Mouse (Mus musculus) gonadal fat pad, adult 2 months (tissue): ENCODE results near the gene Bloc1s2. TPM values are rescaled to one million over a fixed set of nuclear protein-coding genes. Genes with fewer than 3 reads are reported as not detected.

Source experiments
- DNase-seq: peaks from one replicate; pipeline ENCODE4 v3.0.0-alpha.2; 2012; ENCODE audit warnings: low read depth
- polyA plus RNA-seq: library from polyadenylated mRNA; depleted of rRNA; stranded (reverse); fragments of >200 nt; gene quantifications from 2 replicates; pipeline ENCODE4 v1.2.3, GENCODE M21; 2012; rRNA removed

Bloc1s2 gene
- polyA plus RNA-seq: 21.3 and 22.1 TPM in 2 replicates

- no peak for DNase-seq
These were observed at the start of gene Bloc1s2 for GRCm38 (mm10) chr19:44145702-44146567. Gene Bloc1s2 (minus strand): TSS chr19:44146446.

- DNase-seq: no peak
These were observed 48.9 kb upstream of the Bloc1s2 start for GRCm38 (mm10) chr19:44195138-44195537.

GRCm38 (mm10) chr19:44193906-44194305 lies 47.7 kb upstream of the Bloc1s2 start:
- no peak for DNase-seq

- no peak for DNase-seq
These were observed 46.1 kb upstream of the Bloc1s2 start, which contains the start of gene Pkd2l1 for GRCm38 (mm10) chr19:44192342-44192741. Gene Pkd2l1 (minus strand): TSS chr19:44192442.

GRCm38 (mm10) chr19:44189056-44189455 lies 42.8 kb upstream of the Bloc1s2 start:
- DNase-seq: no peak

GRCm38 (mm10) chr19:44183968-44184367 lies 37.7 kb upstream of the Bloc1s2 start:
- no peak for DNase-seq

- peak; percentile 92 for DNase-seq
These were observed 34.3 kb upstream of the Bloc1s2 start for GRCm38 (mm10) chr19:44180502-44180901.

- no peak for DNase-seq
These were observed 30.5 kb upstream of the Bloc1s2 start for GRCm38 (mm10) chr19:44176741-44177140.

GRCm38 (mm10) chr19:44174835-44175234 lies 28.6 kb upstream of the Bloc1s2 start:
- DNase-seq: no peak

GRCm38 (mm10) chr19:44161515-44161914 lies 15.3 kb upstream of the Bloc1s2 start:
- DNase-seq: no peak

GRCm38 (mm10) chr19:44159386-44159785 lies 13.1 kb upstream of the Bloc1s2 start:
- no peak for DNase-seq

GRCm38 (mm10) chr19:44157005-44157404 lies 10.8 kb upstream of the Bloc1s2 start:
- no peak for DNase-seq

- DNase-seq: no peak
These were observed 7.5 kb upstream of the Bloc1s2 start for GRCm38 (mm10) chr19:44153781-44154180.

- no peak for DNase-seq
These were observed 2.7 kb upstream of the Bloc1s2 start for GRCm38 (mm10) chr19:44148991-44149390.

- DNase-seq: no peak
These were observed 2.1 kb upstream of the Bloc1s2 start for GRCm38 (mm10) chr19:44148345-44148744.

- no peak for DNase-seq
These were observed 705 bp upstream of the Bloc1s2 start for GRCm38 (mm10) chr19:44146951-44147350.

- no peak for DNase-seq
These were observed 278 bp upstream of the Bloc1s2 start for GRCm38 (mm10) chr19:44146568-44146879.

GRCm38 (mm10) chr19:44144366-44144765 lies 1.9 kb downstream of the Bloc1s2 start:
- no peak for DNase-seq

- no peak for DNase-seq
These were observed 10.2 kb downstream of the Bloc1s2 start for GRCm38 (mm10) chr19:44135960-44136485.

GRCm38 (mm10) chr19:44135072-44135959 lies 10.9 kb downstream of the Bloc1s2 start, which contains the start of gene Cwf19l1:
Gene Cwf19l1 (minus strand): TSS chr19:44135876.
- peak; percentile 42 for DNase-seq

GRCm38 (mm10) chr19:44132917-44133316 lies 13.3 kb downstream of the Bloc1s2 start:
- DNase-seq: no peak

GRCm38 (mm10) chr19:44128560-44128959 lies 17.7 kb downstream of the Bloc1s2 start:
- no peak for DNase-seq
